Mouse (Mus musculus): ENCODE data around the gene Disc1.

Disc1 gene

DNA sequence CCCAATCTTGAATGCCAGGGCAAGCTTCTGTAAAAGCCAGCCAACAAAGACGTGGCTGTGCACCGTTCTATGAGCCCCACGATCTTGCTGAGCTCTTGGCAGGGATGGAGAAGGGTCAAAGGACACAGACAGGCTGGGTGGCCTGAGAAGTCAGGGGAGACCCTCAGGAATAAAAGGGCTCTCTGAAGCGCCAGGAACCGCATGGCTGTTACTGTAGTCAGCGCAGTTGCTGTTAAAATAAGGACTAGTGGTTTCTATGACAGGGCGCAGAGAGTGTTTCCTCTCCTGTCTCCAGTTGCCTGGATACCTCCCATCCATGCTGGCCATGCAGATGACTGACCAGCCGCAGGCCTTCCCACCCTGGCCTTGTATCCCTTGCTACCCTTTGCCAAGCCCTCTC lies 231.4 kb downstream of the Disc1 start:
- no peak for DNase-seq (ENCODE audit: low read depth, low spot score)
- no peaks in the 10 kb centered on the region for H3K27me3 ChIP-seq (ENCODE audit: control insufficient read depth, insufficient read depth, low read length, poor library complexity, severe bottlenecking)
- H3K36me3 ChIP-seq (ENCODE audit: control insufficient read depth, insufficient read depth, low read length, poor library complexity, severe bottlenecking): no peaks in the 10 kb centered on the region

- H3K27me3 ChIP-seq (ENCODE audit: control insufficient read depth, insufficient read depth, low read length, poor library complexity, severe bottlenecking): no peaks in the 10 kb centered on the region
- peak; percentile 20 for DNase-seq (ENCODE audit: low read depth, low spot score)
Observed at GRCm38 (mm10) chr8:125285966-125286681, 232.1 kb downstream of the Disc1 start.

GRCm38 (mm10) chr8:125287311-125287710 lies 233.3 kb downstream of the Disc1 start:
- DNase-seq (ENCODE audit: low read depth, low spot score): no peak
- Histone ChIP-seq H3K36me3 (ENCODE audit: control insufficient read depth, insufficient read depth, low read length, poor library complexity, severe bottlenecking) (no peaks in the 10 kb centered on the region), H3K27me3 (ENCODE audit: control insufficient read depth, insufficient read depth, low read length, poor library complexity, severe bottlenecking) (no peaks in the 10 kb centered on the region)

More at GRCm38 (mm10) chr8:125285966-125286681, 232.1 kb downstream of the Disc1 start:
- no peaks in the 10 kb centered on the region for H3K36me3 ChIP-seq (ENCODE audit: control insufficient read depth, insufficient read depth, low read length, poor library complexity, severe bottlenecking)

DNA sequence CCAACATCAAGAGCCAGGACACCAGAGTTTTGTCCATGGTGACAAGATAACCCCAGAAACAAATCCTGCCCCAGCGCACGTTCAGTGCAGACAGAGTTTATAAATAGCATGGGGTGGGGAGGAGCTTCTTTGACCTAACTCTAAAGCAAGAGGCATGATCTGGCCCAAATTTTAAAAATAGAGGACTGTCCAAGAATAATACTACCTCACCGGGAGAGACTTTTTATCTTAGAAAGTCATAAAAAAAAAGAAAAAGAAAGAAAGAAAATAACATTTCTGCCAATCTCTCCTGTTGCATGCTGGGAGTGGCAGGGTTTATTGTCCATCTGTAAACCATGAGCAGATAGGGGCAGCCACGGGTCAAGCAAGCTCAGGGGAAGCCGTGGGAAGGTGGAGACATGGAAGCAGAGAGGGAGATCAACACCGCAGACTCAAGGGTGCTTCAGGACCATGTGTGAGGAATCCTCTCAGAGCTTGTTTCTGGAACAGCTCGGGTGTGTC lies 233.9 kb downstream of the Disc1 start:
- no peaks in the 10 kb centered on the region for H3K36me3 ChIP-seq (ENCODE audit: control insufficient read depth, insufficient read depth, low read length, poor library complexity, severe bottlenecking)
- no peaks in the 10 kb centered on the region for H3K27me3 ChIP-seq (ENCODE audit: control insufficient read depth, insufficient read depth, low read length, poor library complexity, severe bottlenecking)
- DNase-seq (ENCODE audit: low read depth, low spot score): no peak

DNA sequence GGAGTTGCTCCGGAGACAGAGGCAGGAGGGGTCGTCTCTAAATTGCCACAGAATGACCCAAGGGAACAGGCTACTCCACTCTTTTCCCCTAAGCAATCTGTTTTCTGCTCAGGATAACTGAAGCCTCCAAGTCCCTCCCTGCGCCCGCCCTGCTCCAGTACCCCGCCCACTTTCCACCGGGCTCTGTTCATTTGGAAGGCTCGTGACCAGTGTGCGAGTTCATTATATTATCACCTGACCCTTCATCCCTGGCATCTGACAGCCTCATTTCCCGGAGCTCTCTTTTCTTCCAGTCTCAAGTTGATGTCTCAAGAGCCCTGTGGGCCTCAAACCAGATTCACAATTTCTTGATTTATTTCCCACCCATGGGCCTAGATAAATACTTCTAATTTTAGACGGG lies 237.5 kb downstream of the Disc1 start:
- no peak for DNase-seq (ENCODE audit: low read depth, low spot score)
- Histone ChIP-seq H3K27me3 (ENCODE audit: control insufficient read depth, insufficient read depth, low read length, poor library complexity, severe bottlenecking) (no peaks in the 10 kb centered on the region), H3K36me3 (ENCODE audit: control insufficient read depth, insufficient read depth, low read length, poor library complexity, severe bottlenecking) (no peaks in the 10 kb centered on the region)

- Histone ChIP-seq H3K27me3 (ENCODE audit: control insufficient read depth, insufficient read depth, low read length, poor library complexity, severe bottlenecking) (no peaks in the 10 kb centered on the region), H3K36me3 (ENCODE audit: control insufficient read depth, insufficient read depth, low read length, poor library complexity, severe bottlenecking) (no peaks in the 10 kb centered on the region)
- no peak for DNase-seq (ENCODE audit: low read depth, low spot score)
Observed at GRCm38 (mm10) chr8:125291932-125292717, 238.1 kb downstream of the Disc1 start.

DNA sequence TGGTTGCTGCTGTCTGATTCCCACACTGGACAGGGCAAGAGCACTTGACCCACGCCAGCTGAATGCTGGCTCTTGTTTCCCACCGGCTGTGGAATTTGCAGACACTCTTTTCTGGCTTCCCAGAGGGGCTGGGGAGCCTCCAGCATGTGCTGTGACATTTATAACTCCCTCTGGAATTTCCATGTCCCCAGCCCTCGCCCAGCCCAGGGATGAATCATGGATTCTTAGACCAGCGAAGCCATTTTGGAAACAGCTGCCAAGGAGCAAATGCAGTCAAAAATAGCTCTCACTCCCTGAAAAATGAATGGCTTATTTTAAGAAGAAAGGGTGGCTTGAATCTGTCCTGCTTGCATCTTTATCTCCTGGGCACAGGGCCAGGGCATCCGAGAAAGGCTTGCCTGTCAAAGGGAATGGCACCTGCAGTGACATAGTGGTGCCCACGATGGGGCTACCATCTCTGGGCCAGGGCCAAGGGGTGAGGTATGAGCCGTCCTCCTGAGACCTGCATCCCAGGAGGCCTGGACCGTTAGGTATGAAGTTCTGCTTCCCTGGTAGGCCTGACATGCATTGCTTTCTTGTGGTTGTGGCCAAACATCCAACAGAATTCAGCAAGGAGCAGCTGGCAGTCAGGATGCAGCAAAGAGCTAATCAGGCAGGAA lies 239.1 kb downstream of the Disc1 start:
- DNase-seq (ENCODE audit: low read depth, low spot score): no peak
- Histone ChIP-seq H3K27me3 (ENCODE audit: control insufficient read depth, insufficient read depth, low read length, poor library complexity, severe bottlenecking) (no peaks in the 10 kb centered on the region), H3K36me3 (ENCODE audit: control insufficient read depth, insufficient read depth, low read length, poor library complexity, severe bottlenecking) (no peaks in the 10 kb centered on the region)

DNA sequence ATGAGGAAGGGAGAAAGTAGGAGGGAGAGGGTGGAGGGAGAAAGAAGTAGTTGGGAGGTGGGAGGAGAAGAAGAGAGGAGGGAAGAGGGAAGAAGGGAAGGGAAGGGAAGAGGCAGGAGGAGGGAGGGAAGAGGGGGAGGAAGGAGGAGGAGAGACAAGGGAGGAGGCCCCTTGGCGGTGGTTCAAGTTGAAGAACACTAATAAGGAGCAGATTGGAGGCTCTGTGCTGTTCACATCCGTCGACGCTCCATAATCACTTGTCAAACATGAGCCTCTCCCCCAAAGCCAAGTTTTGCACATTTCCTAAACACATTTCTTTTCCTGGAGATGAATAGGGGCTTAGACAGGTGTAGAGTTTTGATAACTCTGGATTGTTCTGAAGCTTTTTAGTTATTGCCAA lies 245.3 kb downstream of the Disc1 start:
- DNase-seq (ENCODE audit: low read depth, low spot score): no peak
- Histone ChIP-seq H3K27me3 (ENCODE audit: control insufficient read depth, insufficient read depth, low read length, poor library complexity, severe bottlenecking) (no peaks in the 10 kb centered on the region), H3K36me3 (ENCODE audit: control insufficient read depth, insufficient read depth, low read length, poor library complexity, severe bottlenecking) (no peaks in the 10 kb centered on the region)

- DNase-seq (ENCODE audit: low read depth, low spot score): no peak
- no peaks in the 10 kb centered on the region for H3K36me3 ChIP-seq (ENCODE audit: control insufficient read depth, insufficient read depth, low read length, poor library complexity, severe bottlenecking)
- no peaks in the 10 kb centered on the region for H3K27me3 ChIP-seq (ENCODE audit: control insufficient read depth, insufficient read depth, low read length, poor library complexity, severe bottlenecking)
Observed at GRCm38 (mm10) chr8:125301931-125302361, 248.0 kb downstream of the Disc1 start.

DNA sequence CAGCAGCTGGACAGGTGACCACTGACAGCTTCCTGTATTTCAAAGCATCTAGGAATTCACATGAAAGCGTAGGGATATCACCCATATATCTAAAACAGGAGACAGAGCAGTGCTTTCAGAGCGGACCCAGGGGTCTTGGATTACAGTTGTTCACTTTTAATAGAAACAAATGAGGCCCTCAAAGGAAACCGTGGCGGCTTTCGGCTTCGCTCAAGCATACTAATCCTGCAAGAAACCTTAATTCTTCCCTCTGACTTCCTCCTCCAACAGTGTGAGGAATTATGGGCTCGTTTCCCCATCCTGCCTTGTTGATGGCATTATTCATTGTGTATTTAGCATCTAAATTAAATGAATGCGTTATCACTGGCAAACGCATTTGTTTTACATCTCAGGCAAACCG lies 252.7 kb downstream of the Disc1 start:
- H3K27me3 ChIP-seq (ENCODE audit: control insufficient read depth, insufficient read depth, low read length, poor library complexity, severe bottlenecking): no peaks in the 10 kb centered on the region
- no peak for DNase-seq (ENCODE audit: low read depth, low spot score)
- no peaks in the 10 kb centered on the region for H3K36me3 ChIP-seq (ENCODE audit: control insufficient read depth, insufficient read depth, low read length, poor library complexity, severe bottlenecking)

GRCm38 (mm10) chr8:125309985-125310384 lies 256.0 kb downstream of the Disc1 start:
- DNase-seq (ENCODE audit: low read depth, low spot score): no peak
- Histone ChIP-seq H3K36me3 (ENCODE audit: control insufficient read depth, insufficient read depth, low read length, poor library complexity, severe bottlenecking) (no peaks in the 10 kb centered on the region), H3K27me3 (ENCODE audit: control insufficient read depth, insufficient read depth, low read length, poor library complexity, severe bottlenecking) (no peaks in the 10 kb centered on the region)
